8 mouse cellular contexts compared by ENCODE assay signal in the genomic region with DNA sequence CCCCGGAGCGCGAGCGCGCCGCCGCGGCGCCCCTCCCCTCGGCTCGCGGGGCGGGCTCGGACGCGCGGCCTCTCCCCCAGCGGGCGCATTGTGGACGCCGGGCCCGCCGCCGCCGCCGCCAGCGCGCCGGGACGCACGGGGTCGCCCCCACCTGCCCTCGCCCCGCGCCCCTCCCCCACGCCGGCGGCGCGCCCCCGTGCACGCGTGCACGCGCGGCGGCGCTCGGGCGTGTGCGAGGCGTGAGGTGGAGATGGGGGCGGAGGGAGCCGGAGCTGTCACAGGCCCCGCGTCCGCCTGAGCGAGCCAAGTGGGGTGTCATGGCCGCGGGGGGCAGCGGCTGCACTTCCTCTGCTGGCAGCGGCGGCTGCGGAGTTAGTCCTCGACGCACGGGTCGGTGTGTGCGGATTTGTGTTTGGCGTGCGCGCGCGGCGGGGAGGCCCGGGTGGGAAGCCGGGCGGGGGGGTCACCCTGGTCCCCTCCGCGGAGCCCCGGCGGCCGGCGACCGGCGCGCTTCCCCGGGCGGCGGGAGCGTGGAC. TPM values are rescaled to one million over a fixed set of nuclear protein-coding genes. Genes with fewer than 3 reads are reported as not detected.
DNase-seq lines count a peak whose midpoint lies in the region; ATAC-seq and TF ChIP-seq lines count a peak whose summit lies in the region.

No protein-coding gene starts in this region.

- peaks cover 3% of the 10 kb centered on the region for H3K36me3 ChIP-seq in erythroblast, embryonic 14.5 days (ENCODE audit: control insufficient read depth)
- no peaks in the 10 kb centered on the region for H3K36me3 ChIP-seq in heart, embryonic 15.5 days
- 0 out of 2 replicates have a peak, but pooled peaks cover 4% of the 10 kb centered on the region for H3K36me3 ChIP-seq in liver, embryonic 13.5 days
- H3K36me3 ChIP-seq in stomach, postnatal 0 days (ENCODE audit: control insufficient read depth, insufficient read depth, low read length): no peaks in the 10 kb centered on the region

- H3K4me2 ChIP-seq in heart, embryonic 15.5 days: peak overlapping the region; percentile 76
- peak overlapping the region; percentile 94 for H3K4me2 ChIP-seq in liver, embryonic 13.5 days
- H3K4me2 ChIP-seq in stomach, postnatal 0 days (replicated peaks; ENCODE audit: low read depth): peak overlapping the region; percentile 89

- TF ChIP-seq CTCF in brain, embryonic 14.5 days (IDR thresholded peaks at IDR 0.05; ENCODE audit: borderline replicate concordance, extremely low read depth, insufficient read depth, insufficient read length): no peak
- TF ChIP-seq CTCF in stomach, postnatal 0 days (IDR thresholded peaks at IDR 0.05; ENCODE audit: low read depth): no peak

- peak; percentile 56 for ATAC-seq in CD4-positive, CD25-positive, alpha-beta regulatory T cell, adult 4 months
- peak; percentile 81 for ATAC-seq in heart, embryonic 15.5 days (replicated peaks; ENCODE audit: insufficient number of reproducible peaks, insufficient read depth, low FRiP score, low read depth)
- peak; percentile 77 for ATAC-seq in liver, embryonic 13.5 days (ENCODE audit: low read depth)
- ATAC-seq in stomach, postnatal 0 days (ENCODE audit: low FRiP score, low TSS enrichment): peak; percentile 83

- H3K9me3 ChIP-seq in erythroblast, embryonic 14.5 days (ENCODE audit: control insufficient read depth, low read length): no peaks in the 10 kb centered on the region
- H3K9me3 ChIP-seq in heart, embryonic 15.5 days (replicated peaks): no peaks in the 10 kb centered on the region
- no peaks in the 10 kb centered on the region for H3K9me3 ChIP-seq in liver, embryonic 13.5 days (replicated peaks)
- H3K9me3 ChIP-seq in stomach, postnatal 0 days (ENCODE audit: control insufficient read depth, low read length): no peaks in the 10 kb centered on the region

- peak overlapping the region; percentile 100 for H3K4me3 ChIP-seq in erythroblast, embryonic 14.5 days (replicated peaks)
- peak overlapping the region; percentile 83 for H3K4me3 ChIP-seq in heart, embryonic 15.5 days
- peak overlapping the region; percentile 100 for H3K4me3 ChIP-seq in liver, embryonic 13.5 days (replicated peaks)
- peak overlapping the region; percentile 94 for H3K4me3 ChIP-seq in stomach, postnatal 0 days (ENCODE audit: low read depth, low read length)

- H3K27me3 ChIP-seq in erythroblast, embryonic 14.5 days (ENCODE audit: control insufficient read depth): peaks cover 11% of the 10 kb centered on the region
- H3K27me3 ChIP-seq in heart, embryonic 15.5 days: no peaks in the 10 kb centered on the region
- no peaks in the 10 kb centered on the region for H3K27me3 ChIP-seq in liver, embryonic 13.5 days
- H3K27me3 ChIP-seq in stomach, postnatal 0 days (ENCODE audit: control insufficient read depth, insufficient read depth, low read length): no peaks in the 10 kb centered on the region

- peak overlapping the region; percentile 86 for H3K9ac ChIP-seq in heart, embryonic 15.5 days
- peak overlapping the region; percentile 98 for H3K9ac ChIP-seq in liver, embryonic 13.5 days
- H3K9ac ChIP-seq in stomach, postnatal 0 days (ENCODE audit: low read length): peak overlapping the region; percentile 91

- peak overlapping the region; percentile 100 for H3K27ac ChIP-seq in heart, embryonic 15.5 days
- H3K27ac ChIP-seq in liver, embryonic 13.5 days: peak overlapping the region; percentile 99
- peak overlapping the region; percentile 99 for H3K27ac ChIP-seq in stomach, postnatal 0 days (replicated peaks)

- peak; percentile 67; the same call in 1 of the 2 replicates for TF ChIP-seq POLR2A in brain, embryonic 14.5 days (IDR thresholded peaks at IDR 0.05; ENCODE audit: borderline replicate concordance, extremely low read depth, insufficient read depth, insufficient read length, poor library complexity, severe bottlenecking)

- no peak for TF ChIP-seq EP300 in stomach, postnatal 0 days (optimal IDR thresholded peaks at IDR 0.05)

- peaks cover 32% of the 10 kb centered on the region for H3K4me1 ChIP-seq in erythroblast, embryonic 14.5 days (ENCODE audit: control insufficient read depth)
- H3K4me1 ChIP-seq in heart, embryonic 15.5 days (replicated peaks): peaks cover 20% of the 10 kb centered on the region
- H3K4me1 ChIP-seq in liver, embryonic 13.5 days (replicated peaks): peaks cover 43% of the 10 kb centered on the region
- H3K4me1 ChIP-seq in stomach, postnatal 0 days (replicated peaks; ENCODE audit: control insufficient read depth, insufficient read depth): no peaks in the 10 kb centered on the region

- under 1% methylated on average over 65 of the region's 91 CpGs for WGBS in heart, embryonic 15.5 days
- under 1% methylated on average over 62 of the region's 91 CpGs for WGBS in liver, embryonic 13.5 days (ENCODE audit: insufficient replicate concordance)
- 2% methylated on average over 22 of the region's 91 CpGs for WGBS in stomach, postnatal 0 days

- DNase-seq in brain, embryonic 14.5 days (ENCODE audit: low read depth): peak; percentile 85
- peak; percentile 85 for DNase-seq in kidney, postnatal 14 days
- peak; percentile 62 for DNase-seq in liver, embryonic 13.5 days
- DNase-seq in natural killer cell, adult 2 months (ENCODE audit: low spot score in 2 of 2): peak; percentile 71 to 81
- DNase-seq in stomach, postnatal 0 days (ENCODE audit: low spot score): peak; percentile 84

RNA-seq across cellular contexts. Expression of a gene that starts 0.5 kb away (rescaled TPM):
- 10 to 100 TPM; 17.1 to 17.6 TPM for polyA plus RNA-seq in CD4-positive, CD25-positive, alpha-beta regulatory T cell, adult 4 months (2017; shearing (Covaris generic))
- polyA plus RNA-seq in brain, embryonic 14.5 days (2012; rRNA removed): 7.1 and 10.3 TPM in 2 replicates
- 0.16 and 0.24 TPM in 2 replicates for polyA plus RNA-seq in erythroblast, embryonic 14.5 days (2012)
- 7.7 and 8.3 TPM in 2 replicates for polyA plus RNA-seq in heart, embryonic 15.5 days (2015; fragmentation: Nextera tagmentation; extraction: Ambion mirVana)
- 5.9 and 7.1 TPM in 2 replicates for polyA plus RNA-seq in liver, embryonic 13.5 days (2015; fragmentation: Nextera tagmentation; extraction: Ambion mirVana)
- polyA plus RNA-seq in stomach, postnatal 0 days (2015; fragmentation: Nextera tagmentation; extraction: Ambion mirVana): 12.9 TPM in 2 replicates

Comparison
In these comparisons a context has a peak if more than half of its experiments do, and no peak if none do; other contexts are left out.
1. Peak in every context shown above with its lines: DNase-seq, ATAC-seq, H3K4me3 ChIP-seq and H3K27ac ChIP-seq.